Mouse (Mus musculus) hindbrain, embryonic 14.5 days (tissue): Measurements from ENCODE around the gene Trem2. TPM values are rescaled to one million over a fixed set of nuclear protein-coding genes. Genes with fewer than 3 reads are reported as not detected.

Source experiments
- ATAC-seq: fragments of 200-750 bp; cut with Nextera tagmentation; 2 replicates; pipeline ENCODE4 v1.8.0; 2017; ENCODE audit warnings: moderate number of reproducible peaks, mild to moderate bottlenecking, moderate TSS enrichment, moderate library complexity; ENCODE audit not compliant: low FRiP score
- DNase-seq: peaks from one replicate; pipeline ENCODE4 v3.0.0-alpha.2; 2015; ENCODE audit warnings: low spot score
- H3K27ac ChIP-seq: fragments of 300-500 bp; sonication (generic); 2 replicates; pipeline ENCODE4 v1.5.1; 2014; ENCODE audit warnings: mild to moderate bottlenecking, moderate library complexity
- H3K27me3 ChIP-seq: fragments of 300-500 bp; sonication (generic); 2 replicates; pipeline ENCODE4 v1.6.1; 2014; ENCODE audit warnings: mild to moderate bottlenecking, low read length, mixed read lengths; ENCODE audit not compliant: control insufficient read depth, insufficient read depth
- H3K36me3 ChIP-seq: fragments of 300-500 bp; sonication (generic); replicated peaks from 2 replicates; pipeline ENCODE4 v1.6.1; 2014; ENCODE audit not compliant: control insufficient read depth, insufficient read depth
- H3K4me1 ChIP-seq: fragments of 300-500 bp; sonication (generic); replicated peaks from 2 replicates; pipeline ENCODE4 v1.6.1; 2014; ENCODE audit warnings: antibody characterized with exemption, low read length, mixed read lengths; ENCODE audit not compliant: control insufficient read depth, insufficient read depth
- H3K4me2 ChIP-seq: fragments of 300-500 bp; sonication (generic); replicated peaks from 2 replicates; pipeline ENCODE4 v1.6.1; 2014; ENCODE audit warnings: mild to moderate bottlenecking, moderate library complexity
- H3K4me3 ChIP-seq: fragments of 300-500 bp; sonication (generic); replicated peaks from 2 replicates; pipeline ENCODE4 v1.5.1; 2014; ENCODE audit warnings: mild to moderate bottlenecking, low read length
- H3K9ac ChIP-seq: fragments of 300-500 bp; sonication (generic); 2 replicates; pipeline ENCODE4 v1.6.1; 2014
- H3K9me3 ChIP-seq: fragments of 300-500 bp; sonication (generic); 2 replicates; pipeline ENCODE4 v1.6.1; 2016; ENCODE audit warnings: low read length; ENCODE audit not compliant: control insufficient read depth
- WGBS: fragments of 180-500 bp; shearing (Covaris S2); extraction: QIAGEN DNeasy Blood & Tissue Kit; methylation state at CpG from one replicate; pipeline ENCODE4 v1.1.7; 2014; 5-methylcytosine and 5-hydroxymethylcytosine counted together
- polyA plus RNA-seq: library from polyadenylated mRNA; unstranded; fragments of >200 nt; fragmentation: Nextera tagmentation; extraction: Ambion mirVana; gene quantifications from 2 replicates; pipeline ENCODE4 v1.2.1, GENCODE M21; 2014

The Trem2 gene
- polyA plus RNA-seq, 1 experiment from 2014 or later: 4.0 TPM

DNA sequence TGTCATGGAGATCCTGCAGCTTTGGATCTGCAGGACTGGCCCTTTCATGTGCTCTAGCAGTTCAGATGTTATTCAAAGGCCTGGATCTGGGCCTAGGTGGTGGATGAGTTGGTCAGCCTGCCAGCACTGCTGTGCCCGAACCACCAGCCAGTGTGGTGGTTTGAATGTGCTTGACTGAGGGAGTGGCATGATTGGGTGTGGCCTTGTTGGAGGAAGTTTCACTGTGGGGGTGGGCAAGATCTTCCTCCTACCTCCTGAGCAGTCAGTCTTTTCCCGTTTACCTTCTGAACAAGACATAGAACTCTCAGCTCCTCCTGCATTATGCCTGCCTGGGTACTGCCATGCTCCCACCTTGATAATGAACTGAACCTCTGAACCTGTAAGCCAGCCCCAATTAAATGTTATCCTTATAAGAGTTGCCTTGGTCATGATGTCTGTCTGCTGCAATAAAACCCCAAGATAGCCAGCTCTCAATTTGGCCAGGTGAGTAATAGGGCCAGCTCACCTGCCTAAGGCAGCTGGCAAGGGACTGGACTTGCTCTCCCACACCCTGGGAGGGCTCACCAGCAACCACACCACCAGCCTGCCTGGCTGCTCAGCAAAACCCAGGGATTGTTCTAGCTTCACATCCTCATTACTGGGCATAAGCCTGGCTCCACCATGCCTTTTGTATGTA, 39.7 kb downstream of the Trem2 start:
- Histone ChIP-seq H3K4me3 (no peak overlapping the region), H3K4me1 (no peaks in the 10 kb centered on the region), H3K4me2 (no peak overlapping the region), H3K36me3 (peaks cover 54% of the 10 kb centered on the region), H3K27me3 (no peaks in the 10 kb centered on the region), H3K9ac (no peak overlapping the region), H3K9me3 (no peaks in the 10 kb centered on the region), H3K27ac (no peak overlapping the region)
- no peak for ATAC-seq
- no peak for DNase-seq
- WGBS: 87% methylated on average over 2 of the region's 2 CpGs

DNA sequence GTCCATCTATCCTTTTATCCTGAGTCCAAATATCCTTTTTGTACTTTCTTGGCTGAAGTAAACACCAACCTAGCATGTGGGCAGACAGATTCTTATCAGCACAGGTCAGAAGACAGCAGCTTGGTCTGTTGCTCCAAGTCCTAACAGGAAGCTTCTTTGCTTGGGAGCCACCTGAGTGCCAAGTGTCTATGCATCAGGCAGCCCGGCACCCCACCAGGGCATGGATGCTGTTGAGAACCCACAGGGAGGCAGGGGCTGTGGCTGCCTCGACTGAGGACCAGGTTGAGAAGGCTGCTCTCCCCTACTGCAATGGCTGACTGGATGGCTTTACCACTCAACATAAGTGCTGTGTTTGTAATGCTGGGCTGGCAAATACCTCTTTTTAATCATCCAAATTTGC, 42.5 kb downstream of the Trem2 start:
- no peak overlapping the region for H3K9ac ChIP-seq
- H3K4me3 ChIP-seq: no peak overlapping the region
- H3K36me3 ChIP-seq: peaks cover 81% of the 10 kb centered on the region
- no peaks in the 10 kb centered on the region for H3K9me3 ChIP-seq
- DNase-seq: no peak
- ATAC-seq: no peak
- H3K27me3 ChIP-seq: no peaks in the 10 kb centered on the region
- 89% methylated on average over 2 of the region's 2 CpGs for WGBS
- no peak overlapping the region for H3K27ac ChIP-seq
- no peak overlapping the region for H3K4me2 ChIP-seq
- H3K4me1 ChIP-seq: no peaks in the 10 kb centered on the region

DNA sequence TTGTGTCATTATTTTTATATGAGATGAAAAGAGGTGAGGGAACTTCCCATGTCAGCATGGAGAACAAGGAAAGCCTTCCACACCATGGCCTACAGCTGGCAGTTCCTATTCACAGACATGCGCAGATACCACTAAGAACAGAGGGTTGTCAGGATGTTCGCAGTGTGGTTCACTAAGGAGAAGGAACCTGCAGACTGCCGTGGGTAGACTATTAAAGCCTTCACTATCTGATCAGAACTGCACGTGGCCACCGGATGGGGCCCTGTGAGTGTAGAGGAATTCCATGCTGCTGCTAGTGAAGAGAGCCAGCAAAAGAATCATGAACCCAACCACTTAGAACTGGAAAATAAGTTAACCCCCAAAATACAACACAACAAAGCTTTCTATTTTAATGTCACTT, 43.2 kb downstream of the Trem2 start:
- Histone ChIP-seq H3K4me2 (no peak overlapping the region), H3K27me3 (no peaks in the 10 kb centered on the region), H3K36me3 (peaks cover 89% of the 10 kb centered on the region), H3K9ac (no peak overlapping the region), H3K9me3 (no peaks in the 10 kb centered on the region), H3K4me1 (no peaks in the 10 kb centered on the region), H3K27ac (no peak overlapping the region), H3K4me3 (no peak overlapping the region)
- 97% methylated on average over 5 of the region's 5 CpGs for WGBS
- ATAC-seq: no peak
- DNase-seq: no peak

DNA sequence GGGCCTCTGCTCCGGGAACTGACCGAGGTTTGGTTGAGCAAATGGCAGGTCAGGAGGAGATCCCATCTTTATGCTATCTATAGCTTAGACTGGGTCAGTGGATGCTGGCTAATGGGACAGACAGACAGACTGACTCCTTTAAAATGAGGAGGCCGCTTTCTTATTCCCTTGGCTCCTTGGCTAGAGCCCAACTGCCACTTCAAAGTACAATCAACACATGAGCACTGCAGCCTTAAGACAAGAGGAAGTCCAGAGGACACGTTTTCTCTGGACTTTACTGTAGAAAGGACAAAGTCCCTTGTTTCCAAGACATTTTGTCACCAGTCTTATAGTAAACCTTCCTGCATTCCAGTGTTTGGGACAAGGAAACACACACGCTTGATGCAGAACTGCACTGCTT, 45.2 kb downstream of the Trem2 start:
- H3K9ac ChIP-seq: no peak overlapping the region
- no peak overlapping the region for H3K27ac ChIP-seq
- WGBS: 91% methylated on average over 5 of the region's 5 CpGs
- H3K4me3 ChIP-seq: no peak overlapping the region
- no peak for DNase-seq
- no peak overlapping the region for H3K4me2 ChIP-seq
- no peaks in the 10 kb centered on the region for H3K4me1 ChIP-seq
- H3K27me3 ChIP-seq: no peaks in the 10 kb centered on the region
- no peaks in the 10 kb centered on the region for H3K9me3 ChIP-seq
- no peak for ATAC-seq
- peaks cover 96% of the 10 kb centered on the region for H3K36me3 ChIP-seq

DNA sequence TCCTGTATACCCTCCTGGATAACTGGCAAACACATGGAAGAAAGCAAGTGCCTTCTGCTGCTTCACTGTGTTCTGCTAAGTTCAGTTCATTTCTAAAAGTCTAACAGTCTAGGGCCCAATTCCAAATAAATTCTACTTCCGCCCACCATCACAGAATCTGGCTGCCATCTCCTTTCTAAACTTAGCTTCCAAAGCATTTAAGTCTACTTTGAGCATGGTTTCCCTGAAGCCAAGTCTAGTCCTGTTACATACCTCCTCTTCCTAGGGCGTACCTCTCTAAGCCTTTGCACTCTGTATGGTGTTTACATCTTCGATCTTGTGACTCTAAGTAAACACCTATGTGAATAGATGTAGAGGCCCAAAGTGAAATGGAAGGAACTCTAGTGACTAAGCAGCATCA, 46.4 kb downstream of the Trem2 start:
- Histone ChIP-seq H3K9me3 (no peaks in the 10 kb centered on the region), H3K9ac (no peak overlapping the region), H3K4me3 (no peak overlapping the region), H3K27ac (no peak overlapping the region), H3K36me3 (peaks cover 87% of the 10 kb centered on the region), H3K4me2 (no peak overlapping the region), H3K4me1 (no peaks in the 10 kb centered on the region), H3K27me3 (no peaks in the 10 kb centered on the region)
- ATAC-seq (no peak), DNase-seq (no peak)
- WGBS: 99% methylated on average over 3 of the region's 3 CpGs

DNA sequence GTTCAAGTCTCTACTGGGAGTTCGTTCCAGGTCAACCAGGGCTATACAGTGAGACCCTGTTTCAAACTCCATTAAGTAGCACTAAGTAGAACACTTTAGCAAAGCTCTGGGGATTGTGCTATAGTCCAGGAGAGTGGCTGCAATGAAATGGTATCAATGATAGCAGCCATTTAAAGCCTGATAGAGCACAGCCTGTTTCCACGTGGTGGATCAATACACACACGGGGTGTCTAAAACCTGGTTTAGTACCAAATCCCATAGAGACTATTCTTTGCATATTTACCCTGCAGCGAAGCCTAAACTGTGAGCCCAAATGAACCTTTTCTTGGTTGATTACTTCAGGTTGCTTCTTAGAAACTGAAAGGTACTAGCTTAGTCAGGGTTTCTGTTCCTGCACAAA, 55.5 kb downstream of the Trem2 start:
- ATAC-seq: no peak
- WGBS: 83% methylated on average over 4 of the region's 4 CpGs
- no peak overlapping the region for H3K27ac ChIP-seq

DNA sequence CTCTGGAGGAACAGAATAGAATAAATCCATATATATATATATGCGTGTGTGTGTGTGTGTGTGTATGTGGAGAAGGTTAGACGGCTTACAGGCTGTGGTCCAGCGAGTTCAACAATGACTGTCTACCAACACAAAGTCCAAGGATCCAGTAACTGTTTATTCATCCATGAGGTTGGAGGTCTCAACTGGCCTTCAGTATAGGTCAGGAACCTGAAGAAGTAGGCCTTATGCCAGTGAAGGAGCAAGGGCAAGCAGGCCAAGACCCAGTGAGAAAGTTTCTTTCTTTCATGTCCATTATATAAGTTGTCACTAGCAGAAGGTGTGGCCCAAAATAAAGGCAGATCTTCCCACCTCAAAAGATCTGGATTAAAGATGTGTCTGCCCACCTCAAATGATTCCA, 56.5 kb downstream of the Trem2 start:
- H3K4me3 ChIP-seq: no peak overlapping the region
- H3K27me3 ChIP-seq: no peaks in the 10 kb centered on the region
- DNase-seq (no peak), ATAC-seq (no peak)
- WGBS: 93% methylated on average over 3 of the region's 3 CpGs
- peaks cover 8% of the 10 kb centered on the region for H3K4me1 ChIP-seq
- no peak overlapping the region for H3K27ac ChIP-seq
- H3K9ac ChIP-seq: no peak overlapping the region
- no peaks in the 10 kb centered on the region for H3K9me3 ChIP-seq
- no peak overlapping the region for H3K4me2 ChIP-seq
- H3K36me3 ChIP-seq: peaks cover 28% of the 10 kb centered on the region

More for the DNA sequence above, 55.5 kb downstream of the Trem2 start:
- Histone ChIP-seq H3K27me3 (no peaks in the 10 kb centered on the region), H3K4me3 (no peak overlapping the region), H3K4me1 (no peaks in the 10 kb centered on the region), H3K9me3 (no peaks in the 10 kb centered on the region), H3K4me2 (no peak overlapping the region), H3K36me3 (peaks cover 32% of the 10 kb centered on the region), H3K9ac (no peak overlapping the region)
- no peak for DNase-seq

Other genes starting within 250 kb of the Trem2 start
- gene 9830107B12Rik, start 200.1 kb upstream of the Trem2 start, polyA plus RNA-seq: not detected in 2 replicates
- gene A530064D06Rik, start 179.1 kb upstream of the Trem2 start, polyA plus RNA-seq: not detected in 2 replicates
- not detected in 2 replicates for gene Trem1, start 113.6 kb upstream of the Trem2 start, polyA plus RNA-seq
- gene Trem3, start 98.6 kb upstream of the Trem2 start, polyA plus RNA-seq: not detected in 2 replicates
- 0.44 TPM in 1 of 2 replicates, not detected in the other for gene Treml4, start 82.1 kb upstream of the Trem2 start, polyA plus RNA-seq
- 0.09 TPM in 1 of 2 replicates, not detected in the other for gene Treml2, start 46.9 kb upstream of the Trem2 start, polyA plus RNA-seq
- gene B430306N03Rik, start 30.3 kb upstream of the Trem2 start, polyA plus RNA-seq: 0.05 and 0.18 TPM in 2 replicates
- gene Treml1, start 13.5 kb downstream of the Trem2 start, polyA plus RNA-seq: 0.37 and 0.60 TPM in 2 replicates
- gene Nfya, start 63.5 kb downstream of the Trem2 start, polyA plus RNA-seq: 16.4 and 16.5 TPM in 2 replicates
- gene Oard1, start 63.6 kb downstream of the Trem2 start, polyA plus RNA-seq: 36.2 and 36.3 TPM in 2 replicates
- 0.52 and 0.63 TPM in 2 replicates for gene Apobec2, start 86.5 kb downstream of the Trem2 start, polyA plus RNA-seq
- 1.0 and 1.2 TPM in 2 replicates for gene Tspo2, start 105.1 kb downstream of the Trem2 start, polyA plus RNA-seq
- gene Unc5cl, start 108.5 kb downstream of the Trem2 start, polyA plus RNA-seq: 0.37 and 0.42 TPM in 2 replicates